Mouse (Mus musculus): ENCODE measurements around the gene Zbtb41. TPM values are rescaled to one million over a fixed set of nuclear protein-coding genes. Genes with fewer than 3 reads are reported as not detected.

Gene Zbtb41
- polyA plus RNA-seq, 1 experiment from 2014 or later = 21.0 TPM

- no peak for ATAC-seq (replicated peaks; ENCODE audit: low FRiP score)
- H3K9me3 ChIP-seq (ENCODE audit: control insufficient read depth, low read length) = no peaks in the 10 kb centered on the region
- 92% methylated on average over 2 of the region's 2 CpGs for WGBS
- H3K4me2 ChIP-seq (ENCODE audit: low read depth, low read length, severe bottlenecking) = no peak overlapping the region
- H3K4me1 ChIP-seq (replicated peaks; ENCODE audit: control insufficient read depth, insufficient read depth, low read length) = no peaks in the 10 kb centered on the region
- H3K36me3 ChIP-seq (ENCODE audit: control insufficient read depth, insufficient read depth, low read length) = peaks cover 5% of the 10 kb centered on the region; the same call in 1 of the 2 replicates
- H3K4me3 ChIP-seq (ENCODE audit: low read depth, low read length) = no peak overlapping the region
- no peaks in the 10 kb centered on the region for H3K27me3 ChIP-seq (ENCODE audit: control insufficient read depth, insufficient read depth, low read length)
- DNase-seq (ENCODE audit: low spot score) = no peak
- H3K9ac ChIP-seq (ENCODE audit: low read length) = no peak overlapping the region
- no peak overlapping the region for H3K27ac ChIP-seq (ENCODE audit: low read depth, low read length)
Measured at GRCm38 (mm10) chr1:139495408-139495807, 73.3 kb downstream of the Zbtb41 start.

- ATAC-seq (replicated peaks; ENCODE audit: low FRiP score) (no peak), DNase-seq (ENCODE audit: low spot score) (no peak)
- no peak overlapping the region for H3K9ac ChIP-seq (ENCODE audit: low read length)
- H3K4me1 ChIP-seq (replicated peaks; ENCODE audit: control insufficient read depth, insufficient read depth, low read length) = no peaks in the 10 kb centered on the region
- no peaks in the 10 kb centered on the region for H3K27me3 ChIP-seq (ENCODE audit: control insufficient read depth, insufficient read depth, low read length)
- no peak overlapping the region for H3K4me2 ChIP-seq (ENCODE audit: low read depth, low read length, severe bottlenecking)
- H3K27ac ChIP-seq (ENCODE audit: low read depth, low read length) = no peak overlapping the region
- no peak overlapping the region for H3K4me3 ChIP-seq (ENCODE audit: low read depth, low read length)
- no peaks in the 10 kb centered on the region for H3K9me3 ChIP-seq (ENCODE audit: control insufficient read depth, low read length)
- H3K36me3 ChIP-seq (ENCODE audit: control insufficient read depth, insufficient read depth, low read length) = peaks cover 5% of the 10 kb centered on the region; the same call in 1 of the 2 replicates
- WGBS = 91% methylated on average over 3 of the region's 3 CpGs
Measured at GRCm38 (mm10) chr1:139496212-139496611, 74.1 kb downstream of the Zbtb41 start.

GRCm38 (mm10) chr1:139499751-139500150 lies 77.7 kb downstream of the Zbtb41 start:
- ATAC-seq (replicated peaks; ENCODE audit: low FRiP score) = no peak
- Histone ChIP-seq H3K27ac (ENCODE audit: low read depth, low read length) (no peak overlapping the region), H3K4me3 (ENCODE audit: low read depth, low read length) (no peak overlapping the region), H3K36me3 (ENCODE audit: control insufficient read depth, insufficient read depth, low read length) (peaks cover 3% of the 10 kb centered on the region; the same call in 1 of the 2 replicates), H3K9ac (ENCODE audit: low read length) (no peak overlapping the region), H3K4me1 (replicated peaks; ENCODE audit: control insufficient read depth, insufficient read depth, low read length) (no peaks in the 10 kb centered on the region), H3K9me3 (ENCODE audit: control insufficient read depth, low read length) (no peaks in the 10 kb centered on the region), H3K27me3 (ENCODE audit: control insufficient read depth, insufficient read depth, low read length) (no peaks in the 10 kb centered on the region), H3K4me2 (ENCODE audit: low read depth, low read length, severe bottlenecking) (no peak overlapping the region)
- DNase-seq (ENCODE audit: low spot score) = no peak

GRCm38 (mm10) chr1:139501258-139501752 lies 79.2 kb downstream of the Zbtb41 start, which contains the start of gene F13b:
F13b (plus strand) TSS chr1:139501702.
- WGBS = 89% methylated on average over 3 of the region's 3 CpGs

More at GRCm38 (mm10) chr1:139501258-139501752, 79.2 kb downstream of the Zbtb41 start, which contains the start of gene F13b:
- Histone ChIP-seq H3K9ac (ENCODE audit: low read length) (no peak within 1 kb of the TSS), H3K9me3 (ENCODE audit: control insufficient read depth, low read length) (no peaks in the 10 kb centered on the region), H3K36me3 (ENCODE audit: control insufficient read depth, insufficient read depth, low read length) (no peaks in the 10 kb centered on the region; the same call in 1 of the 2 replicates), H3K4me2 (ENCODE audit: low read depth, low read length, severe bottlenecking) (no peak within 1 kb of the TSS), H3K4me3 (ENCODE audit: low read depth, low read length) (no peak within 1 kb of the TSS), H3K27ac (ENCODE audit: low read depth, low read length) (no peak within 1 kb of the TSS), H3K27me3 (ENCODE audit: control insufficient read depth, insufficient read depth, low read length) (no peaks in the 10 kb centered on the region), H3K4me1 (replicated peaks; ENCODE audit: control insufficient read depth, insufficient read depth, low read length) (no peaks in the 10 kb centered on the region)
- DNase-seq (ENCODE audit: low spot score) (no peak), ATAC-seq (replicated peaks; ENCODE audit: low FRiP score) (no peak)

Other genes with a start within 250 kb of the Zbtb41 start
- 2.0 and 2.1 TPM in 2 replicates for gene Crb1, start 45.2 kb upstream of the Zbtb41 start, polyA plus RNA-seq (2014; fragmentation: Nextera tagmentation; extraction: Ambion mirVana)
- gene Aspm, start 32.5 kb downstream of the Zbtb41 start, polyA plus RNA-seq (2014; fragmentation: Nextera tagmentation; extraction: Ambion mirVana) = 33.1 and 34.3 TPM in 2 replicates
- gene F13b, start 79.4 kb downstream of the Zbtb41 start, polyA plus RNA-seq (2014; fragmentation: Nextera tagmentation; extraction: Ambion mirVana) = not detected in 2 replicates
- not detected in 2 replicates for gene Cfhr1, start 138.0 kb downstream of the Zbtb41 start, polyA plus RNA-seq (2014; fragmentation: Nextera tagmentation; extraction: Ambion mirVana)

Measured in forebrain, embryonic 11.5 days (tissue).